Mouse (Mus musculus) adrenal gland, adult 8-10 months (tissue): ENCODE results near the gene BC024063. TPM values are rescaled to one million over a fixed set of nuclear protein-coding genes. Genes with fewer than 3 reads are reported as not detected.
"Not testable (repeated sequence)": the region's sequence is repeated elsewhere in the genome, so short reads cannot be mapped to it uniquely, and the experiment has no call there.

Source experiments
- DNase-seq: peaks from one replicate; pipeline ENCODE4 v3.0.0; 2022
- total RNA-seq, 4 experiments: library from RNA; stranded (reverse); gene quantifications; 2 replicates each; pipeline ENCODE4 v1.2.4; 2022

BC024063 gene
- 1 to 10 TPM; 3.4 to 6.3 (median 4.7) TPM for total RNA-seq

GRCm38 (mm10) chr10:82082728-82083621, at the start of gene BC024063:
TSS of gene BC024063 (plus strand) at chr10:82083353.
- peak; percentile 38 for DNase-seq

DNA sequence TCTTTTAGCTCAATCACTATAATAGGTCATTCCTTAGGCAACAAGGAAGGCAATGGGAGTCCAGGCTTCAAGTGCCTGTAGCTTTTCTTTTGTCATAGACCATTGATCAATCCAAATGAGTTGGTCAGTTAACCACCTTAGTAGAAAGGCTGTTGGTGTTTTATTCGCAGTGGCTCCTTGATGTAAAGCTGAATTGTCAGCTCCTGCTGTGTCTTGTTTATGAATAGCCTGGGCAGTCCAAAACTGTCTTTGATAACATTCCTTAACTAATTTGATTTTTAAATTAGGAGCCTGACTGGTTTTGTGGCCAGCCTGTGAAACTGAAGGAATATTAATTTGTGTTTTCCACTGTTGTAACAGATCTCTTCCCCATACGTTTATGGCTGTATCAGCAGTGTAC, 41.0 kb upstream of the BC024063 start:
- DNase-seq: no peak

- DNase-seq: no peak
These were observed 36.5 kb upstream of the BC024063 start for GRCm38 (mm10) chr10:82046603-82047002.

DNA sequence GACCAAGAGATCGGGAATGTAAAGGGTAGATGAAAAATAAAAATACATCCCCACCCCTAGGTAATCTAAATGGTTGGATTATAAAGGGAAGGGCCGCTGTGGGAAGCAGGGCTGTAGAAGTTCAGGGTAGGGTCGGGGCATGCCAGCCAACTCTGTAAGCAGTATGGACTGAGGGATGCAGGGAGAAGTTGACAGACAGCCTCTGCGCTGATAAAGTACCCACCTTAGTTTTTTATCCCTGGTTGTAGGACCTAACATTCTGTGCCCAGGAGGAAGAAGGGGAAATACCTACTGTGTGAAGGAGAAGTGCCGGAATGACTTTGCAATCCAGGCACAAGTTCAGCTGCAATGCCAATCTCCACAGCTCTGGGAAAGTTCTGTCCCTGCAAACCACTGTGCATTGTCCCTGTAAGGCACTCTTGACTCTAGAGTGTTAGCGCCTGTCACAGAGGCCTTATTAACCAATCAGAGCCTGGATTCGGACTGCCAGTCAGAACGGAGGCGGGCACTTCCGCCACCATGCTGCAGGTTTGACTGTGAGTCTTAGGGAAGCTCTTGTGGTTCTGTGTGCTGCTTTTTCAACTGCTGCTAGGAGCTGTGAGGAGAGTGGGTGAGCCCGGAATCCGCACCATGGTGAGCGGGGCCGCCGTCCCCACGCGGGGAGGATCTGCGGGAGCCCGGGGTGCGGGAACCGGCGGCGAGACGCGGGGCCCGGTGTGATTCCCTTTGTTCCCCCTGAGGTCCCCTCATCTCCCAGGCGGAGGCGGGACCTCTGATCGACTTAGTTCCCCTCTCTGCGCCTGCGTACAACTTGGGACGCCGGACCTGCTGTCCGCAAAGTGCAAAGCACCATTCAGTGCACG, 35.3 kb upstream of the BC024063 start, which contains the start of gene Zfp873:
Gene Zfp873, plus strand, starts transcription at position 527 of the 863 bp plus-strand sequence.
- DNase-seq: peak; percentile 91

- DNase-seq: not testable (repeated sequence)
These were observed 34.7 kb upstream of the BC024063 start for GRCm38 (mm10) chr10:82048460-82048804.

DNA sequence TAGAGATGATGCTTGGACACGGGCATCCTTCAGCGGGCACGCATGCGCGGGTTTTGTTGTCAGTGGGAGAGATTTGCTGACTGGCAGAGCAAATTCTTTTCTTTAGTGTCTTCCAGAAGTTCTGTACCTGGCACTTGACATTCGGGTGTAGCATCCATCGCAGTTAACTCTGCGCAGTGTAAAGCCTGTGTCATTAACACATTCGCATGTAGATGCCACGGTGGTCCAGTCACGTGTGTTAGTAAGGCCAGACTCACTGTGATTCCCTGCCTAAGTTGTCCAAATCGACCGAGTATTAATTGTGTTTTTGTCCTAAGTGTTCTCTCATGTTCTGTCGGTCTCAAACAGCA, 444 bp downstream of the BC024063 start:
- DNase-seq: not testable (repeated sequence)

DNA sequence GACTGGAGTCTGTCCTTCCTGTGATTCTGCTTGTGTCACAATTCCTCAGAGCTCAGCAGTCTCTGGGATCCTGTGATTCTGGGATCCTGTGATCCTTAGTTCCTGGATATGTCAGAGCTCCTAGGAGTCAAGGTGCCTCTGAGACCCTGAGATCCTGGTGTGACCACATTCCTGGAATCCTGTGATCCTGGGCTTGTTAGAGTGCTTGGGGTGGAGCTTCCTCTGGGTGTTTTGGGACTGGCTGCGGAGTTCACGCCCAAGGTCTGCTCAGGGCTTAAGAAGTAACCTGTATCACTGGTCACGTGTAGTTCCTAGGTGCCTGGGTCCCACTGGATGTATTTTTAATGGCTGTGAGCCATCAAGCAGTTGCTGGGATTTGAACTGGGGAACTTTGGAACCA, 34.1 kb downstream of the BC024063 start:
- DNase-seq: no peak

DNA sequence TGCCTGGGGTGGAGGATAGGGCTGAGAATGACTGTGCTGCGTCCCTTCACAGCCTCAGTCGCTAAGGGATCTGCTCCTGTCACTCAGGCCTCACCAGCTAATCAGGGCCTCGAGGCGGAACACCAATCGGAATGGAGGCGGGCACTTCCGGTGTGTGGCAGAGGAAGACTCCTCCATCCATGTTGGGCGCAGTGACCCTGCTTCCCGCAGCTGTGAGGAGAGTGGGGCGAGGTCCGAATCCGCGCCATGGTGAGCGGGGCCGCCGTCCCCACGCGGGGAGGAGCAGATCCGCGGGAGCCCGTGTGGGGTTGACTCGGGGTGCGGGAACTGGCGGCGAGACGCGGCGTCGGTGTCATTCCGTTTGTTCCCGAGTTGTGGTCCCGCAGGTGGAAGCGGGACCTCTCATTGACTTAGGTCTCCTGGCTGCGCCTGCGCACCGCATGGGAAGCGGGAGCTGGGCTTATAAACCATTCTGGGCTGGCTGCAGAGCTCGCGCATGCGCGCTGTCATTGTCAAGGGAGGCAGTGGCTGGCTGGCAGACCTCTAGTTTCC, 44.8 kb downstream of the BC024063 start, which contains the start of gene AU041133:
Gene AU041133, plus strand, starts transcription at position 164 of the 552 bp plus-strand sequence.
- DNase-seq: peak; percentile 84

GRCm38 (mm10) chr10:82145282-82145681, 62.1 kb downstream of the BC024063 start:
- no peak for DNase-seq

DNA sequence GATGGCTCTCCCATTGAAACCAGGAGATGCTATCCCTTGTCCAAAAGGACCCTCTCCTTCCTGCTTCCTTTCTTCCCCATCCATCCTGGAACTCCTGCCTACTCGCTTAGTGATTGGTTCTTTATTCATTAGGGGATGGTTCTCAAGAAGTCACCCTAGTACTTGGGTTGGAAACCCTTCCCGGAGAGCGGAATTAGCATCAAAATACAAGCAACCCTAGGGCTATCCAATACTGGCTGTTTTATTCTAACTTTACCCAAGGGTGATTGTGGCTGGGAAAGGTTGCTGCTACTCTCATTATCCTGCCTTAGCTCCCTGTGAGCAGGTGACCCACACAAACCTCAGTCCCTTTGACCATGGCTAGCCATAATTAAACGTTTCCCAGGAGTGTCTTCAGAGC, 64.4 kb downstream of the BC024063 start:
- no peak for DNase-seq

Other genes with a start within 250 kb of the BC024063 start
- gene Gm32687, start 219.4 kb upstream of the BC024063 start, total RNA-seq: 1 to 10 TPM; 2.5 to 5.6 (median 4.3) TPM
- gene Zfp781, start 152.9 kb upstream of the BC024063 start, total RNA-seq: 1 to 10 TPM in 3 of 4 experiments, under 1 TPM in 1; 0.35 to 1.8 (median 1.3) TPM
- 10 to 100 TPM in 2 of 4 experiments, 1 to 10 TPM in 2; 7.0 to 13.5 (median 10.1) TPM for gene Zfp873, start 35.2 kb upstream of the BC024063 start, total RNA-seq
- gene AU041133, start 44.7 kb downstream of the BC024063 start, total RNA-seq: 1 to 10 TPM; 3.8 to 9.4 (median 6.9) TPM
- 10 to 100 TPM in 2 of 4 experiments, 1 to 10 TPM in 2; 7.7 to 13.5 (median 9.9) TPM for gene Zfp938, start 157.9 kb downstream of the BC024063 start, total RNA-seq
- gene 4932415D10Rik, start 233.2 kb downstream of the BC024063 start, total RNA-seq: not detected